Mouse (Mus musculus): ENCODE results near the gene Gm6812.
"Not testable (repeated sequence)": the region's sequence is repeated elsewhere in the genome, so short reads cannot be mapped to it uniquely, and the experiment has no call there.

Gm6812 gene

GRCm38 (mm10) chrX:68892953-68893352, at the start of gene Gm6812:
Gene Gm6812 (minus strand): TSS chrX:68893053.
- ATAC-seq (ENCODE audit: insufficient number of reproducible peaks, low FRiP score, low TSS enrichment) = not testable (repeated sequence)

- peak; percentile 76; the same call in 1 of the 2 replicates for ATAC-seq (ENCODE audit: insufficient number of reproducible peaks, low FRiP score, low TSS enrichment)
Measured at GRCm38 (mm10) chrX:68865145-68865544, 27.7 kb downstream of the Gm6812 start.
